Comparison of ENCODE assay signal across 16 mouse cellular contexts in genomic region chr8:8812051-8812806, GRCm38 (mm10).
DNase-seq lines count a peak whose midpoint lies in the region; ATAC-seq and TF ChIP-seq lines count a peak whose summit lies in the region.
"Had no signal": no experiment of that assay in that cellular context is flagged by ENCODE, and none has a peak within 500 bp of the region (broad histone marks: within the 10 kb centered on the region; RNA-seq: fewer than 3 reads in every experiment).

No protein-coding gene starts in this region.

- H3K4me3 ChIP-seq in lung, embryonic 14.5 days (ENCODE audit: low read depth, low read length) = no peak overlapping the region
- no peak overlapping the region for H3K4me3 ChIP-seq in embryonic facial prominence, embryonic 15.5 days (replicated peaks)
- H3K4me3 ChIP-seq: forebrain, embryonic 13.5 days; hindbrain, embryonic 12.5 days; neural tube, embryonic 15.5 days had no signal

- peak; percentile 95 for ATAC-seq in lung, embryonic 14.5 days (ENCODE audit: insufficient read depth)
- 0 out of 2 replicates have a peak, but pooled peaks have one; percentile 34 for ATAC-seq in embryonic facial prominence, embryonic 15.5 days (ENCODE audit: insufficient number of reproducible peaks, low FRiP score, low TSS enrichment, low read depth)
- ATAC-seq: forebrain, embryonic 13.5 days had no signal

- peak; percentile 89 for DNase-seq in heart, adult 11 months
- DNase-seq in heart, adult 8-10 months (ENCODE audit: low spot score) = no peak
- DNase-seq in lung, embryonic 14.5 days = peak; percentile 89
- no peak for DNase-seq in lung, postnatal 25 days (ENCODE audit: low spot score)
- peak; percentile 48 for DNase-seq in lung, postnatal 14 days
- DNase-seq in thymus, postnatal 4 days = no peak
- DNase-seq in spleen, postnatal 10 days (ENCODE audit: low spot score in 2 of 2) = no peak
- DNase-seq: adrenal gland, postnatal 14 days; layer of hippocampus, adult 9-11 months; thymus, postnatal 36 days had no signal

- 46% methylated on average over 21 of the region's 21 CpGs for WGBS in lung, embryonic 14.5 days
- 41% methylated on average over 21 of the region's 21 CpGs for WGBS in embryonic facial prominence, embryonic 15.5 days

- H3K9me3 ChIP-seq in lung, embryonic 14.5 days (ENCODE audit: low read depth, low read length) = no peaks in the 10 kb centered on the region
- no peaks in the 10 kb centered on the region for H3K9me3 ChIP-seq in embryonic facial prominence, embryonic 15.5 days (replicated peaks)
- H3K9me3 ChIP-seq: forebrain, embryonic 13.5 days; G1E; hindbrain, embryonic 12.5 days; neural tube, embryonic 15.5 days had no signal

- no peaks in the 10 kb centered on the region for H3K36me3 ChIP-seq in lung, embryonic 14.5 days (ENCODE audit: insufficient read depth)
- no peaks in the 10 kb centered on the region for H3K36me3 ChIP-seq in embryonic facial prominence, embryonic 15.5 days
- H3K36me3 ChIP-seq: G1E; hindbrain, embryonic 12.5 days; neural tube, embryonic 15.5 days had no signal

- H3K9ac ChIP-seq in lung, embryonic 14.5 days = no peak overlapping the region
- no peak overlapping the region for H3K9ac ChIP-seq in embryonic facial prominence, embryonic 15.5 days
- H3K9ac ChIP-seq: forebrain, embryonic 13.5 days; hindbrain, embryonic 12.5 days; neural tube, embryonic 15.5 days had no signal

- H3K27ac ChIP-seq in lung, embryonic 14.5 days (ENCODE audit: low read depth) = peak overlapping the region; percentile 61
- H3K27ac ChIP-seq in embryonic facial prominence, embryonic 15.5 days (replicated peaks) = no peak overlapping the region
- H3K27ac ChIP-seq: forebrain, embryonic 13.5 days; hindbrain, embryonic 12.5 days; macrophage; neural tube, embryonic 15.5 days had no signal

- H3K4me1 ChIP-seq in lung, embryonic 14.5 days (ENCODE audit: insufficient read depth) = 0 out of 2 replicates have a peak, but pooled peaks cover 4% of the 10 kb centered on the region
- peaks cover 21% of the 10 kb centered on the region for H3K4me1 ChIP-seq in embryonic facial prominence, embryonic 15.5 days
- H3K4me1 ChIP-seq: forebrain, embryonic 13.5 days had no signal

- peak; percentile 26; the same call in 1 of the 2 replicates for TF ChIP-seq CTCF in lung, embryonic 14.5 days (IDR thresholded peaks at IDR 0.05; ENCODE audit: low read depth)

- H3K27me3 ChIP-seq in lung, embryonic 14.5 days (ENCODE audit: insufficient read depth, low read length) = no peaks in the 10 kb centered on the region
- no peaks in the 10 kb centered on the region for H3K27me3 ChIP-seq in embryonic facial prominence, embryonic 15.5 days
- H3K27me3 ChIP-seq: forebrain, embryonic 13.5 days; hindbrain, embryonic 12.5 days; neural tube, embryonic 15.5 days had no signal

- peak overlapping the region; percentile 40 for H3K4me2 ChIP-seq in lung, embryonic 14.5 days
- peak overlapping the region; percentile 13 for H3K4me2 ChIP-seq in embryonic facial prominence, embryonic 15.5 days (replicated peaks)
- H3K4me2 ChIP-seq: forebrain, embryonic 13.5 days; hindbrain, embryonic 12.5 days; neural tube, embryonic 15.5 days had no signal

Comparison
In these comparisons a context has a peak if more than half of its experiments do, and no peak if none do; other contexts are left out.
1. DNase-seq: peak in heart, adult 11 months (single experiment), lung, embryonic 14.5 days (single experiment) and lung, postnatal 14 days (single experiment); none in heart, adult 8-10 months (single experiment), lung, postnatal 25 days (single experiment), thymus, postnatal 4 days (single experiment) and spleen, postnatal 10 days (0 of 2).